Mouse (Mus musculus) kidney, postnatal 25 days (tissue): ENCODE data around the gene Frem2.

Experiments used
- DNase-seq, 2 experiments: peaks; one replicate each; pipeline ENCODE4 v3.0.0; 2021; ENCODE audit warnings: mixed read lengths in 2 of 2

The Frem2 gene

GRCm38 (mm10) chr3:53465330-53465729 lies 191.8 kb downstream of the Frem2 start:
- DNase-seq = no peak

- no peak for DNase-seq
Measured at GRCm38 (mm10) chr3:53464146-53464698, 192.9 kb downstream of the Frem2 start.
